Mouse (Mus musculus) Muller cell, postnatal 12 days (primary cell): ENCODE results near the gene Ddx50.
A peak's percentile ranks its signal among the peaks of the same experiment; 100 is the strongest.
"Not testable (repeated sequence)": the region's sequence is repeated elsewhere in the genome, so short reads cannot be mapped to it uniquely, and the experiment has no call there.

Source experiments
- DNase-seq: peaks from one replicate; pipeline ENCODE4 v3.0.0-alpha.2; 2015; ENCODE audit errors: inconsistent ontology term

The Ddx50 gene

DNA sequence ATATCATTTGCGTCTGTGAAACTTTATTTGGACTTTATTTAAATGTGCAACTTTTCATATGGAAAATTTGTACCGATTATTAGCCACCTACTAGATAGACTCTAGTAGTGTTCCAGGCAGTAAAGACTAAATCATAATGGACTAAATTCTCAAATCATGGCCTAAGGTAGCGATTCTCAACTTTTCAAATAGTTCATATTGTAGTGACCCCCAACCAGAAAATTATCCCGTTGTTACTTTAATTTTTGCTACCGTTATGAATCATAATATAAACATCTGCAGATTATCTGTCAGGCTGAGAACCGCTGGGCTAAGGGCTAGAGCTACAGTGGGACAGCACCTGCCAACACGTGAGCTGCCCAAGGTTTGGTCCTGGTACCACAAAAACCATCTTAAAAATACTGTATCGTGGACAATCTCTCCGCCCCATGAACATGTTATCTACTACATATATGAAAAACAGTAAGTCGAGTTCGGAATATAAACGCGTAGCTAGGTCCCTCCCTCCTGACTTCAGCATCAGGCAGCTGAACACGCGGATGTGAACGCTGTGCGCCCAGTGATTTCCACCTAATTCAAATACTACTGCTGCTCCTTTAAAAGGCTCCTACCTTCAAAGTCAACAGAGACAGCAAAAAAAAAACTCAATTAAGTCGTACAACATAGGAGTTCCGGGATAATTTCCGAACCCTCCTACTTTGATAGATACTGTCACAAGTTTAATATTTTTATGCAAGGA, 49.8 kb downstream of the Ddx50 start:
- DNase-seq: peak; percentile 56

DNA sequence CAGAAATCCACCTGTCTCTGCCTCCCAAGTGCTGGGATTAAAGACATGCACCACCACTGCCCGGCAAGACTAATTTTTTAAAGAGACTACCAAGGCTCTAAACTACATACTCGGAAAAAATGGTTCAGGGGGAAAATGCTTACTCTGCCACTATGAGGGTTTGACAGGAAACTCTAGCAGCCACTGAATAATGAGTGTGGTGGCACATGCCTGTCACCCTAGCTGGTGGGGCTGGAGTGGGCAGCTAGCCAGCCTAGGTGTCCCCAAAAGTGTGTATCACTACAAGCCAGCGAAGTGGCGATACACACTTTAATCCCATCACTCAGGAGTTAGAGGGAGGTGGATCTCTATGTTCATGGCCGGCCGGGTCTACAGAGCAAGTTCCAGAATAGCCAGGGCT, 51.0 kb downstream of the Ddx50 start:
- no peak for DNase-seq

DNA sequence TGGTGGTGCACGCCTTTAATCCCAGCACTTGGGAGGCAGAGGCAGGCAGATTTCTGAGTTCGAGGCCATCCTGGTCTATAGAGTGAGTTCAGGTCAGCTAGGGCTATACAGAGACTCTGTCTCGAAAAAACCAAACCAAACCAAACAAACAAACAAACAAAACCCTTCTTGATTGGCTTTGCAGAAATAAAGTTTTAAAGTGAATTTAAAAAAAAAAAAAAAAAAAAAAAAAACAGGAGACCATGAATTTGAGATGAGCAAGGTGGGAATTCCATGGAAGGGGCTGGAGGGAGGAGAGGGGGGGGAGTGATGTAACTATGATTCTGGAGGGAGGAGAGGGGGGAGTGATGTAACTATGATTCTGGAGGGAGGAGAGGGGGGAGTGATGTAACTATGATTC, 51.7 kb downstream of the Ddx50 start:
- not testable (repeated sequence) for DNase-seq

DNA sequence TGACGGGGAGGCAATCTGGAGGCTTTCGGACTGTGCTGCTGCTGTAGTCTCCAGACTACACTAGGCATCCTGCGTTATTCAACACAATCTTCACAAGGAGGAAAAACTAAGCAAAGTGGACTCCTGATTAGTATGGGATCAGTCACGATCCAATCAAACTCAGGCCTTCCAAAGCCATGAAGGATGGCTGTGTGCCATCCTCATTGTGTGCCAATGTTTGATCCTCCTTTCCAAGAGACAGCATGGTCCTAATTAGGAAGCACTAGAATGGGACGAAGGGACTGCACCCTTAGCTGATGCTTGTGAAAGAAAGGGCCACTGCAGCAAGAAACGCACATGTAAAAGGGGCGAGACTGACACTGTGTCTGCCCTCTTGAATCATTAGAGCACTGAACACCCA, 58.5 kb downstream of the Ddx50 start:
- peak; percentile 80 for DNase-seq

DNA sequence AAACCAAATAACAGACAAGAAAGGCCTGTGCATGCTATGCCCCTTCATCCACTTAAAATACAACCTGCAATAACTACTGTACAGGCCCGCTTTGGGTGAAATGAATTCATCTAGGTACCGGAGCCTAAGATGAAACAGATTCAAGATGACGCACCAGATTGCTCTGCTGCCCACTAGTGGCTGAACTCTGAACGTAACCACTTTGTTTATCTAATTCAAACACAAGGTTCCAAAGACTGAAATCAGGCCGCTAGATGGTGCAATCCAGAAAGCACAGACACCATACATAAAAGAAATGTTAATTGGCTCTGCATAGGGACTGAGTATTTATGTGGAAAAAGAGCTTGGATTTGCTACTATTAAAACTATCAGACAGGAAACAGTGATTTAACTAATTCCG, 60.8 kb downstream of the Ddx50 start:
- peak; percentile 80 for DNase-seq

DNA sequence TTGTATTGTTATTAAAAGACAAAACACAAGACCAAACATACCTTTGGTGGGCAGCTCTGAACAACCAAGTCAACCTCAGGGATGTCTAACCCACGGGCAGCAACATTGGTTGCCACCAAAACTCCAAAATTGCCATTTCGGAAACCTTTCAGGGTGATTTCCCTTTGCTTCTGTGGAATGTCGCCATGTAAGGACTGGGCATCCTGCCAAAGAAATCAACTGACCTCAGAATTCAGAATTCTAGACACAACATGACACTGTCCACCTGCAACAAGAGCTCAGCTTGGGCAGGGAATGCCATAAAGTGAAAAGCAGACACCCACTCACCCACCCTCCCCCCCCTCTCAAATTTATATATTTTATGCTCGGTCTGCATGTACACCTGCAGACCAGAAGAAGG, 62.4 kb downstream of the Ddx50 start:
- peak; percentile 73 for DNase-seq

DNA sequence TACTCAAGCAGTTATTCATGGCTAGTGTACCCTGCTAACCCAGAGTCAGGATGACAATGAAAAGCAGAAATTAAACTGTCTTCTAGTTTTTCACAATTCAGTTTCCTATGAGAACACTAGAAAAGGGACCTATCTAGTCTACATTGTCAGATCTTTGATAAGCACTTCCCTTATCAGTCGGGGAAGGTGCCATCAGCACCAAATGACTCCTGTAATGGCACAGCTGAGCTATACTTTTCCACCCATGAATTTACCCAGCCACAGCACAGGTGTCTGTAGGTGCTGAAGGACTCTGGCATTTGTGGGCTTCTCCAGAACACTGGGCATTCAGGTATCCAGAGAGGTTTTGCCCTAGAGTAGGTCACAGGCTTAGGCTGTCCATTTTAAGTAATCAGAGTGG, 67.8 kb downstream of the Ddx50 start:
- no peak for DNase-seq

DNA sequence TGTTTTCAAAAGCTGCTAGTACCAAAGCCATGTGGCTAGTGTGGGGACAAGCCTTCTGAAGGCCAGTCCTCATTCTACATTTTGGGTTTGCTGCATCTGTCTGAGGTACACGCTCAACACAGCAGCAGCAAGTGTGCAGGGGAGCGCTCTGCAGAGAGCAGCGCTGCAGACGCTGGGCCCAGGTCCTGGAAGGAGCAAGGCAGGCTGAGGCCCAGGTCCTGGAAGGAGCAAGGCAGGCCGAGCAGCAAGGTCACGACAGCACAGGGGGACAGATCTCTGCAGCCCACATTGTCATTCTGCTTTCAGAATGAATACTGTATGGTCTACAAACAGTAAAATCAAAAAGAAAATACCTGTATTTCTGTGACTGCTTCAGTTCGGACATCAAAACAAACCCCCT, 68.3 kb downstream of the Ddx50 start:
- DNase-seq: no peak

DNA sequence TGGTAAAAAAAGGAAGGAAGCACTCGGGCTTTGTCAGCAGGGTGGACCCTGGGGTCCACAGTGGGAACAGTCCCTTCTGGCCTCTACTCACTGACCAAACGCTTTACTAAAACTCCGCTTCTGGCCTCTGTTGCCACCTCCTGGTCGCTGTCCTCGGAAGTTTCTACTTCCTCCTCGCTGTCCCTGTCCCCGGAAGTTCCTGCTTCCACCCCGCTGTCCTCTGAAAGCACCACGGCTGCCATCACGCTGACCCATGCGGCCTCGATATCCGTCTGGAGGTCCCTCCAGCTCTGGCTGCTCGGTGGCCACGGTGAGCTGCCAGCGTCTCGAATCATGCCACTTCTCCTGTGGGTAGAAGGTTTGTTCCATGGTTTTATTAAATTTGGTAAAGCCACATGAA, 68.8 kb downstream of the Ddx50 start:
- no peak for DNase-seq

DNA sequence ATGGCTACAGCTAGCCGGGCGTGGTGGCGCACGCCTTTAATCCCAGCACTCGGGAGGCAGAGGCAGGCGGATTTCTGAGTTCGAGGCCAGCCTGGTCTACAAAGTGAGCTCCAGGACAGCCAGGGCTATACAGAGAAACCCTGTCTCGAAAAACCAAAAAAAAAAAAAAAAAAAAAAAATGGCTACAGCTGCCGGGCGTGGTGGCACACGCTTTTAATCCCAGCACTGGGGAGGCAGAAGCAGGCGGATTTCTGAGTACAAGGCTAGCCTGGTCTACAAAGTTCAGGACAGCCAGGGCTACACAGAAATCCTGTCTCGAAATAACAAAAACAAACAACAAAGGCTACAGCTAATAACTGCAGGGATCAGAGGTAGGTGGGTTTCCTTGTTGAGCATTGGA, 71.9 kb downstream of the Ddx50 start:
- DNase-seq: not testable (repeated sequence)

DNA sequence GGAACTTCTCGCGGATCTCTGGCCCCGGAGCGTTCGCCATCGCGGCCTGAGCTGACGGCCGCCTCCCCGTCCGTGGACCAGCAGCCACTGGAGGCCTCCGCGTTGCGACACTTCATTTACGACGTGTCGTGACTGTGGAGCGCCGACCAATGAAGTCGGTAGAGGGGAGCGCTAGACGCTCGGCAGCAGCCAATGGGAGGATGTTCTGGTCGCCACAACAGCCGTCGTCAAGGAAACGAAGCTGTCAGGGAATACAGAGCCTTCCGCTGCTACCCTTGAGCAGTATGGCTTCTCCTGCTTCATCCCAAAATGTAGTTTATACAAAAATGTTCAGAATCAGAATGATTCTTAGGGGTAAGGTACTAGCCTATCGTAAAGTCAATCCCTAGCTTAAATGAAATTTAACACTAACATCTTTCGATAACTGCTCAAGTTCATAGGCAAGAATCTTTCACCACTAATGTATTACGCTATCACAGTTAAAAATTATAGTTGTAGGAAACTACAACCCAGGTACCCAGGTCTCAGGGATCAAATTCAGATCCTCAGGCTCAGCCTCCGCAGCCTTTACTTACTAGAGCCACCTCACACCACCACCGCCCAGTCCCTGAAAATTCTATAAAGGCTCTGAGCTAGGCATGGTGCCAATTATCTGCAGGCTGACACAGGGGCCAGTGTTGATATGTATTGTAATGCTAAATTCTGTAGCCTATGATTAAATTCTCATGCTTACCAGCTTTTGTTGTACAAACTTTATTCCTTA, 72.5 kb downstream of the Ddx50 start, which contains the start of gene Kif1bp:
Gene Kif1bp, minus strand, starts transcription at position 120 of the 763 bp plus-strand sequence.
- peak; percentile 92 for DNase-seq

DNA sequence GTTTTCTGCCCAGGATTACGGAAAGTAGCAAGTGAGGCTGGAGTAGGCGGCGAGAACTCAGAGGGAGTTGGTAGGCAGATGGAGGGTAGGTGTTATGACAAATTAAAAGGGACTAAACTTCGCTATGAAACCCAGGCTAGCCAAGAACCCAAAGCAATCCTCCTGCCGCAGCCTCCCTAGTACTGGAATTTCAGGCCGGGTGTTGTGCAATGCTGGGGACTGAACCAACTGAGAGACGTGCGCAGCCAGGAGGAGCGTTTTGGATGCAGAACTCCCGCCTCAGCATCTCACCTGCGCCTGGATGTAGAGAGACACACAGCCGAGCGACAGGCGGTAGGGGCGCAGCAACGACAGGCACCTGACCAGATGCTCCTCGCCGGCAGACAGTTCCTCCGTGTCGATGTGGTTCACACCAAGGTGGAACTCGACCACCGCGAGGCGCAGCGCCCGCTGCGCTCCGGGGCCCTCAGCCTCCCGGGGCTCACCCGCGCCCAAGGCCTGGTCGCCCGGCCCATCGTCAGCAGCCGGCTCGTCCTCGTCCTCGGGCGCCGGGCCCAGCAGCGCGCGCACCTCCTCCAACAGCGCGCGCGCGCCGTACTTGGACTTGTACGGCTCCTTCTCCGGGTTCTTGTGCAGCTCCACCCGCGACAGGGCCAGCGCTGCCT, 73.2 kb downstream of the Ddx50 start:
- no peak for DNase-seq

DNA sequence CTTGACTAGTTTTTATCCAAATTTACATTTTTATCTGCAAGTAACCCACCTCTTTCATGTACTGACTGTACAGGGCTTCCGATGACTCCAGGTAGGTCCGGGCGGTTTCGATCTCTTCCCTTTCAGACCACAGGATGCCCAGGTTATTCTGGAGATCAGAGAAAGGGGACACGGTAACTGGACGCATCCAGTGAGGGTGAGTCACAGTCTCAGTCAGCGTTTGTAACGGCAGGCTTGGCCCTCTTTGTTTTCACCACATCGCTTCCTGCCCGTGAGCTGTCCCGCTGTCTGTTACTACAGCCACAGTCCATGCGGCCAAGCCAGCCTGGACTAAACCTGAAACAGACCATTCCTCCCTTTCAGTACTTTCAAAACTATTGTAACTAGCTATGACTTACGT, 76.0 kb downstream of the Ddx50 start:
- DNase-seq: no peak

DNA sequence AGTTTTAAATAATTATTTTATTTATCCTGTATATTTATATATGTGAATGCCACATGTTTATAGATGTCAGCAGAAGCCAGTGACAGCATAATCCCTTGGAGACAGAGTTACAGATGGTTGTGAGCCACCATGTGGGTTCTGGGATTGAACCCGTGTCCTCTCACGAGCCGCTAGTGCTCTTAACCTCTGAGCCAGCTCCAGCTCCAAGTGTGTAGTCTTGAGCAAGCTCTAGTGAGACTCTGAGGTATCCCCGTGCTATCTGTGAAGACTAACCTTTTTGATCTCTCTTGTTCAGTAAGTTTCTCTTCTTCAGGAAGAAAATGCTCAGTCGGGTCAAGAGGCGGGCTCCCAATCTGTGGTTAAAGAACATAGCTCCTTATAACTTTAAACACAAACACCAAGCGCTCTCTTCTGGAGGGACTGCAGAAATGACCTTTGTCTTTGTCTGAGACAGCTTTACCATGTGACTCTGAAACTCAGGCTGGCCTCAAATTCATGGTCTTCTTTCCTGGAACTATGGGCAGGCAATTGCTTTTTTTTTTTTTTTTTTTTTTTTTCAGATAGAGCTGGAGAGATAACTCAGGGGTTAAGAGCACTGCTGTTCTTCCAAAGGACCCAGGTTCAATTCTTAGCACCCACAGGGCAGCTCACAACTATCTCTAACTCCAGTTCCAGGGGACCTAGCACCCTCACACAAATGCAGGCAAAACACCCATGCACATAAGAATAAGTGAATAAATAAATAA, 80.7 kb downstream of the Ddx50 start:
- DNase-seq: no peak

DNA sequence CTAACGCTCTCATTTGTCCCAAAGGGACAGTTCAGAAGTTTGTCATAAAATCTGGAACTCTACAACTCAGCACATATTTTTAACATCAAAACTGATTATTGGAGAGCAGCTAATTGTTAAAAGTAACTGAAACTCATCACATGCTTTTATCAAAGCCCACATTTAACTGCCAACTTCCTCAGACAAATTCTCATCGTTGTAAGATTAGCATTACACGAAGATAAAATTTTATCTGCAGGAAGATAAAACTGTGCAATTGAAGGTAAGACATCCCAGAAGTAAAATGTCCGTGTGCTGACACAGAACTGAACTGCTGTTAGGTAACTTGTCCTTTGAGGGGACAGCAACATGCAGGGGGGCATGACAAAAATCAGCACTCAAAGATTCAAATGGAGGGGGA, 82.2 kb downstream of the Ddx50 start:
- no peak for DNase-seq
